Mouse (Mus musculus) liver, embryonic 14.5 days (tissue): ENCODE results near the gene Zmym4. TPM values are rescaled to one million over a fixed set of nuclear protein-coding genes. Genes with fewer than 3 reads are reported as not detected.
"Not testable (repeated sequence)": the region's sequence is repeated elsewhere in the genome, so short reads cannot be mapped to it uniquely, and the experiment has no call there.

Experiments
- ATAC-seq: fragments of 200-750 bp; cut with Nextera tagmentation; 2 replicates; pipeline ENCODE4 v1.8.0; 2017; ENCODE audit warnings: moderate number of reproducible peaks, mild to moderate bottlenecking, moderate library complexity; ENCODE audit not compliant: insufficient read depth
- DNase-seq, 3 experiments: peaks; one replicate each; pipeline ENCODE4 v3.0.0-alpha.2; 2012 to 2013; ENCODE audit warnings: low read depth in 3 of 3, low spot score in 3 of 3
- H3K27ac ChIP-seq: fragments of 300-500 bp; sonication (generic); 2 replicates; pipeline ENCODE4 v1.5.1; 2014; ENCODE audit warnings: moderate library complexity, mild to moderate bottlenecking, control low read depth, inconsistent platforms
- H3K27me3 ChIP-seq: fragments of 300-500 bp; sonication (generic); 2 replicates; pipeline ENCODE4 v1.6.1; 2014; ENCODE audit warnings: mild to moderate bottlenecking, low read length, moderate library complexity; ENCODE audit not compliant: control insufficient read depth, insufficient read depth
- H3K36me3 ChIP-seq: fragments of 300-500 bp; sonication (generic); replicated peaks from 2 replicates; pipeline ENCODE4 v1.6.1; 2014; ENCODE audit warnings: low read depth; ENCODE audit not compliant: control insufficient read depth, insufficient read depth
- H3K4me1 ChIP-seq, 2 experiments: fragments of 200-500 bp in 1 of 2; fragments of 300-500 bp in 1 of 2; sonication (generic) in 1 of 2; replicated peaks; 2 replicates each; pipeline ENCODE4 v1.6.1; 2012 to 2014; ENCODE audit warnings: antibody characterized with exemption in 1 of 2, inconsistent platforms in 1 of 2, low read length in 1 of 2; ENCODE audit not compliant: control insufficient read depth in 2 of 2, insufficient read depth in 2 of 2
- H3K4me2 ChIP-seq: fragments of 300-500 bp; sonication (generic); 2 replicates; pipeline ENCODE4 v1.6.1; 2014; ENCODE audit warnings: low read depth, mild to moderate bottlenecking, control low read depth, moderate library complexity
- H3K4me3 ChIP-seq, 2 experiments: fragments of 200-500 bp in 1 of 2; fragments of 300-500 bp in 1 of 2; sonication (generic) in 1 of 2; 2 replicates each; pipeline ENCODE4 v1.5.1; 2012 to 2014; ENCODE audit warnings: low read depth in 2 of 2, low read length in 2 of 2, mild to moderate bottlenecking in 2 of 2, control low read depth in 1 of 2, inconsistent platforms in 1 of 2, moderate library complexity in 1 of 2; ENCODE audit not compliant: insufficient read depth in 1 of 2
- H3K9ac ChIP-seq: fragments of 300-500 bp; sonication (generic); replicated peaks from 2 replicates; pipeline ENCODE4 v1.6.1; 2014; ENCODE audit warnings: mild to moderate bottlenecking, control low read depth, moderate library complexity
- H3K9me3 ChIP-seq: fragments of 300-500 bp; sonication (generic); 2 replicates; pipeline ENCODE4 v1.6.1; 2016; ENCODE audit warnings: low read length, mixed read lengths; ENCODE audit not compliant: control insufficient read depth
- CTCF ChIP-seq: IDR thresholded peaks from 2 replicates; pipeline ENCODE4 v1.5.1; 2016; ENCODE audit warnings: antibody characterized with exemption, low read depth, control low read depth
- EP300 ChIP-seq: IDR thresholded peaks from 2 replicates; pipeline ENCODE4 v1.6.1; 2016; ENCODE audit warnings: antibody characterized with exemption, low read depth
- WGBS: fragments of 180-500 bp; shearing (Covaris S2); extraction: QIAGEN DNeasy Blood & Tissue Kit; methylation state at CpG from one replicate; pipeline ENCODE4 v1.1.7; 2014; ENCODE audit not compliant: insufficient replicate concordance; 5-methylcytosine and 5-hydroxymethylcytosine counted together
- polyA plus RNA-seq, 2 experiments: library from polyadenylated mRNA; depleted of rRNA in 1 of 2; stranded (reverse) in 1 of 2; unstranded in 1 of 2; fragments of >200 nt; fragmentation: Nextera tagmentation in 1 of 2; extraction: Ambion mirVana in 1 of 2; gene quantifications; 2 replicates each; pipeline versions ENCODE4 v1.2.1 to v1.2.3; 2012 to 2014

Gene Zmym4
- 2.3 and 2.8 TPM in 2 replicates for polyA plus RNA-seq (2012; rRNA removed)
- 2.6 and 3.2 TPM in 2 replicates for polyA plus RNA-seq (2014; fragmentation: Nextera tagmentation; extraction: Ambion mirVana)

- Histone ChIP-seq H3K9ac (peak within 1 kb of the TSS; percentile 95), H3K4me1 (peaks cover 8 to 9% of the 10 kb centered on the region in 2 experiments), H3K4me3 (peak within 1 kb of the TSS; percentile 75 to 94), H3K36me3 (no peaks in the 10 kb centered on the region), H3K9me3 (no peaks in the 10 kb centered on the region), H3K27me3 (no peaks in the 10 kb centered on the region), H3K4me2 (peak within 1 kb of the TSS; percentile 77), H3K27ac (peak within 1 kb of the TSS; percentile 60)
- TF ChIP-seq CTCF (no peak), EP300 (no peak)
- DNase-seq, result peak; percentile 65 to 68 (median 67)
- WGBS, result 4% methylated on average over 50 of the region's 54 CpGs
- peak; percentile 93 for ATAC-seq
Observed at GRCm38 (mm10) chr4:126967864-126968821, at the start of gene Zmym4. TSS of gene Zmym4 (minus strand) at chr4:126968135.

DNA sequence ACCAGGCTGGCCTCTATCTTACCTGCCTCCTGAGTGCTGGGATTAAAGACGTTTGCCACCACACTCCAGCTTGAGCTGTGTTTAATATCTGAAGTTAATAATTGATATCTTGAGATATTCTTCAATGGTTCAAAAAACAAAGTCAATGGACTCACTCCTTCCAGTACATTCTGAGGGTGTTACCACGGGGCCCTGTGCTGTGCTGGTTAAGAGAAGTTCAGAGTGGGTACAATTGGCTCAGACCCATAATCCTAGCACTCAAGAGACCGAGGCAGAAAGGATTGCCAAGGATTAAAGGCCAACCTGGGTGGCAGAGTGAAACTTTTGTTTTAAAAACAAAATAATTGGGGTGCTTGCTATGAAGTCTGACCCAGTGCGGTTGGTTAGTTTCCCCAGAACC, 48.4 kb upstream of the Zmym4 start:
- no peaks in the 10 kb centered on the region for H3K27me3 ChIP-seq
- no peak for TF ChIP-seq CTCF
- TF ChIP-seq EP300, result no peak
- DNase-seq (no peak), ATAC-seq (no peak)
- WGBS, result 82% methylated on average over 4 of the region's 4 CpGs
- H3K36me3 ChIP-seq, result no peaks in the 10 kb centered on the region
- H3K4me1 ChIP-seq, result peaks cover 5 to 9% of the 10 kb centered on the region in 2 experiments
- H3K9me3 ChIP-seq, result no peaks in the 10 kb centered on the region
- H3K4me3 ChIP-seq, result no peak overlapping the region
- no peak overlapping the region for H3K27ac ChIP-seq
- no peak overlapping the region for H3K4me2 ChIP-seq
- H3K9ac ChIP-seq, result no peak overlapping the region

- Histone ChIP-seq H3K4me2 (peak overlapping the region; percentile 38), H3K4me3 (peak overlapping the region; percentile 42 to 62)
- H3K27me3 ChIP-seq, H3K9me3 ChIP-seq, H3K4me1 ChIP-seq, H3K36me3 ChIP-seq, H3K27ac ChIP-seq, H3K9ac ChIP-seq: not testable (repeated sequence)
- peak; percentile 94 for TF ChIP-seq CTCF
- 16% methylated on average over 14 of the region's 26 CpGs for WGBS
- peak; percentile 95 for ATAC-seq
- peak; percentile 42 to 77 (median 54) for DNase-seq
Observed at GRCm38 (mm10) chr4:127015294-127015993, 47.5 kb upstream of the Zmym4 start.

DNA sequence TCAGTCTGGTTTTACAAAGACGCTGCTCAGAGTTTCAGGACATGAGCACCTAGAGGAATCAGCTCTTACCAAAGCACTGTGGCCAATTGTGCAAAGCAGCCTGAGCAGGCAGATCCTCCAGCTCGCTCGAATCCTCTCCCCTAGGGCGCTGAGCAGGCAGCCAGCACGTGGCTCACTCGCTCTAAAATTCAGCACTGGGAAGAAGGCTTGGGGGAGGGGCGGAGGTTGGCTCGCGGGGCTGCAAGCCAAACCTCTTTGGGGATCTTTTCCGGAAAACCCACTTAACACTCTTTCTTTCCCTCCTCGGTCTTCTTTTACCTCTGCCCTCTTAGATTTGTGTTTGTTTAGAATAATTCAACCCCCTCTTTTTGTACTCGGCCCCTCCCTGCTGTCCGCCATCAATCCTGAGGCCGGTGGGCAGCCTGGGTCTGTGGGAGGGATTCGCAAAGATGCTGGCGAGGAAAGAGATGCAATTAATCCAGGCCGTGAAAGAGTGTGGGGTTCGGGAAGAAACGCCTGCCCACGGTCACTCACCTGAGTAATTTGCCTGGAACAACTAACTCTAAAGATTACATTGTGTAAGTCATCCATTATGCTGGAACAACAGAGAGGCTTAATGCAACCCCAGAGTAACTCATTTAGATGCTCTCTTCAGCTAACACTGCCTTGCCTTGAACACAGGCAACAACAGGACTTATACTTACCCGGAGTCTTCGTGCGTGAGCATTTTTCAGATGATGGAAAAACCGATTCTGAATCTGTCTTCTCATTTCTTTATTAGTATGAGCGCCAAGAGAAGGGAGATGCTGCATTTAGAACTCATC, 37.4 kb upstream of the Zmym4 start:
- Histone ChIP-seq H3K4me3 (peak overlapping the region in 1 of 2 experiments; percentile 13; a peak in 1 of 4 replicates), H3K27me3 (no peaks in the 10 kb centered on the region; the same call in 1 of the 2 replicates), H3K9me3 (no peaks in the 10 kb centered on the region), H3K4me1 (no peaks in the 10 kb centered on the region; a peak in 1 of 4 replicates), H3K4me2 (peak overlapping the region; percentile 47), H3K27ac (no peak overlapping the region), H3K9ac (no peak overlapping the region), H3K36me3 (no peaks in the 10 kb centered on the region)
- TF ChIP-seq EP300 (no peak), CTCF (no peak)
- WGBS, result 24% methylated on average over 25 of the region's 25 CpGs
- DNase-seq (no peak), ATAC-seq (no peak)
